Mouse (Mus musculus): ENCODE measurements around the gene Crk. TPM values are rescaled to one million over a fixed set of nuclear protein-coding genes. Genes with fewer than 3 reads are reported as not detected.

Crk gene
- total and polyA plus RNA-seq, 2 experiments from 2014 or later = 57.0 to 88.4 TPM

GRCm38 (mm10) chr11:75657841-75658240, 21.2 kb upstream of the Crk start:
- peaks cover 57% of the 10 kb centered on the region for H3K36me3 ChIP-seq (replicated peaks; ENCODE audit: control insufficient read depth, insufficient read depth, low read length)
- DNase-seq (ENCODE audit: low spot score) (no peak), ATAC-seq (ENCODE audit: insufficient read depth, low read depth) (no peak)
- no peak overlapping the region for H3K27ac ChIP-seq (ENCODE audit: low read depth)
- no peaks in the 10 kb centered on the region for H3K27me3 ChIP-seq (ENCODE audit: control insufficient read depth, insufficient read depth, low read length)
- no peak overlapping the region for H3K4me2 ChIP-seq (ENCODE audit: low read depth, low read length)
- H3K9ac ChIP-seq (replicated peaks; ENCODE audit: low read depth, low read length) = no peak overlapping the region
- TF ChIP-seq CTCF (IDR thresholded peaks at IDR 0.05; ENCODE audit: low read depth) (no peak), EP300 (IDR thresholded peaks at IDR 0.05; ENCODE audit: low read depth) (no peak)
- H3K9me3 ChIP-seq (replicated peaks; ENCODE audit: control insufficient read depth, low read length) = no peaks in the 10 kb centered on the region
- H3K4me3 ChIP-seq (ENCODE audit: low read depth, low read length) = no peak overlapping the region
- peaks cover 18% of the 10 kb centered on the region for H3K4me1 ChIP-seq (ENCODE audit: control insufficient read depth, insufficient read depth)

DNA sequence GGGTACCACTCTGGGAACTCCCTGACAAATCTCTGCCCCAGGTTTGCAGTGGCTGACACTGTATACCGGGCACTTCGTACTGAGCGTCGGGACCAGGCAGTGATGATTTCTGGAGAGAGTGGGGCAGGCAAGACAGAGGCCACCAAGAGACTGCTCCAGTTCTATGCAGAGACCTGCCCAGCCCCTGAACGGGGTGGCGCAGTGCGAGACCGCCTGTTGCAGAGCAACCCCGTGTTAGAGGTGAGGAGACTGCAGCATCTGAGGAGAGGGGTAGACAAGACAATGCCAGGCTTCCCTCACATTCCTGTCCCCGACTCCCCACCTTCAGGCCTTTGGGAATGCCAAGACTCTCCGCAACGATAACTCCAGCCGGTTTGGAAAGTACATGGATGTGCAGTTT, 20.7 kb upstream of the Crk start:
- Histone ChIP-seq H3K27ac (ENCODE audit: low read depth) (no peak overlapping the region), H3K9ac (replicated peaks; ENCODE audit: low read depth, low read length) (no peak overlapping the region), H3K36me3 (replicated peaks; ENCODE audit: control insufficient read depth, insufficient read depth, low read length) (peaks cover 61% of the 10 kb centered on the region), H3K4me3 (ENCODE audit: low read depth, low read length) (no peak overlapping the region), H3K9me3 (replicated peaks; ENCODE audit: control insufficient read depth, low read length) (no peaks in the 10 kb centered on the region), H3K27me3 (ENCODE audit: control insufficient read depth, insufficient read depth, low read length) (no peaks in the 10 kb centered on the region), H3K4me2 (ENCODE audit: low read depth, low read length) (no peak overlapping the region), H3K4me1 (ENCODE audit: control insufficient read depth, insufficient read depth) (peaks cover 17% of the 10 kb centered on the region)
- WGBS = 90% methylated on average over 13 of the region's 13 CpGs
- ATAC-seq (ENCODE audit: insufficient read depth, low read depth) = no peak
- no peak for DNase-seq (ENCODE audit: low spot score)
- TF ChIP-seq CTCF (IDR thresholded peaks at IDR 0.05; ENCODE audit: low read depth) (no peak), EP300 (IDR thresholded peaks at IDR 0.05; ENCODE audit: low read depth) (no peak)

- peak overlapping the region; percentile 53; the same call in 1 of the 2 replicates for H3K27ac ChIP-seq (ENCODE audit: low read depth)
- ATAC-seq (ENCODE audit: insufficient read depth, low read depth) = no peak
- peaks cover 16% of the 10 kb centered on the region for H3K4me1 ChIP-seq (ENCODE audit: control insufficient read depth, insufficient read depth)
- DNase-seq (ENCODE audit: low spot score) = no peak
- no peaks in the 10 kb centered on the region for H3K9me3 ChIP-seq (replicated peaks; ENCODE audit: control insufficient read depth, low read length)
- H3K9ac ChIP-seq (replicated peaks; ENCODE audit: low read depth, low read length) = no peak overlapping the region
- H3K4me3 ChIP-seq (ENCODE audit: low read depth, low read length) = no peak overlapping the region
- H3K36me3 ChIP-seq (replicated peaks; ENCODE audit: control insufficient read depth, insufficient read depth, low read length) = peaks cover 67% of the 10 kb centered on the region
- 64% methylated on average over 14 of the region's 14 CpGs for WGBS
- H3K27me3 ChIP-seq (ENCODE audit: control insufficient read depth, insufficient read depth, low read length) = no peaks in the 10 kb centered on the region
- TF ChIP-seq CTCF (IDR thresholded peaks at IDR 0.05; ENCODE audit: low read depth) = no peak
- no peak for TF ChIP-seq EP300 (IDR thresholded peaks at IDR 0.05; ENCODE audit: low read depth)
- H3K4me2 ChIP-seq (ENCODE audit: low read depth, low read length) = no peak overlapping the region
These were observed 19.9 kb upstream of the Crk start for GRCm38 (mm10) chr11:75658996-75659750.

DNA sequence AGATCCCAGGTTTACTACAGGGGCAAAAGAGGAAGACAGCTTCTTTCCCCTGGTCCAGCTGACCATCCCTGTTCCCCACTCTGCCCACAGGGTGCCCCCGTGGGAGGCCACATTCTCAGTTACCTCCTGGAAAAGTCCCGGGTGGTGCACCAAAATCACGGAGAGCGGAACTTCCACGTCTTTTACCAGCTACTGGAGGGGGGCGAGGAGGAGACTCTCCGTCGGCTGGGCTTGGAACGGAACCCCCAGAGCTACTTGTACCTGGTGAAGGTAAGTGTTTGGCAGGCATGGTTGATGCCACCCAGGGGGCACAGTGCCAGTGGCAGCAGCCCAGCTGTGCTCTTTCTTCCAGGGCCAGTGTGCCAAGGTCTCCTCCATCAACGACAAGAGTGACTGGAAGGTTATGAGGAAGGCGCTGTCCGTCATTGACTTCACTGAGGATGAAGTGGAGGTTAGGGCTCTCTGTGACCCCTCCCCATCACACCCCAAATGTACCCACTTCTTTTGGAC, 18.9 kb upstream of the Crk start:
- H3K4me1 ChIP-seq (ENCODE audit: control insufficient read depth, insufficient read depth) = peaks cover 6% of the 10 kb centered on the region

GRCm38 (mm10) chr11:75660941-75661800, 17.9 kb upstream of the Crk start:
- TF ChIP-seq EP300 (IDR thresholded peaks at IDR 0.05; ENCODE audit: low read depth) (no peak), CTCF (IDR thresholded peaks at IDR 0.05; ENCODE audit: low read depth) (no peak)
- peaks cover 83% of the 10 kb centered on the region for H3K36me3 ChIP-seq (replicated peaks; ENCODE audit: control insufficient read depth, insufficient read depth, low read length)
- 92% methylated on average over 21 of the region's 21 CpGs for WGBS

More for the DNA sequence above, 18.9 kb upstream of the Crk start:
- no peak overlapping the region for H3K4me3 ChIP-seq (ENCODE audit: low read depth, low read length)
- H3K4me2 ChIP-seq (ENCODE audit: low read depth, low read length) = no peak overlapping the region
- H3K9me3 ChIP-seq (replicated peaks; ENCODE audit: control insufficient read depth, low read length) = no peaks in the 10 kb centered on the region
- H3K36me3 ChIP-seq (replicated peaks; ENCODE audit: control insufficient read depth, insufficient read depth, low read length) = peaks cover 73% of the 10 kb centered on the region
- H3K27ac ChIP-seq (ENCODE audit: low read depth) = peak overlapping the region; percentile 53
- TF ChIP-seq EP300 (IDR thresholded peaks at IDR 0.05; ENCODE audit: low read depth) = no peak
- H3K27me3 ChIP-seq (ENCODE audit: control insufficient read depth, insufficient read depth, low read length) = no peaks in the 10 kb centered on the region
- H3K9ac ChIP-seq (replicated peaks; ENCODE audit: low read depth, low read length) = no peak overlapping the region
- WGBS = 90% methylated on average over 12 of the region's 12 CpGs
- ATAC-seq (ENCODE audit: insufficient read depth, low read depth) (no peak), DNase-seq (ENCODE audit: low spot score) (no peak)

More at GRCm38 (mm10) chr11:75660941-75661800, 17.9 kb upstream of the Crk start:
- no peak overlapping the region for H3K27ac ChIP-seq (ENCODE audit: low read depth)
- ATAC-seq (ENCODE audit: insufficient read depth, low read depth) = no peak
- H3K4me3 ChIP-seq (ENCODE audit: low read depth, low read length) = no peak overlapping the region
- DNase-seq (ENCODE audit: low spot score) = no peak
- H3K9ac ChIP-seq (replicated peaks; ENCODE audit: low read depth, low read length) = no peak overlapping the region
- H3K4me2 ChIP-seq (ENCODE audit: low read depth, low read length) = no peak overlapping the region
- peaks cover 5% of the 10 kb centered on the region; the same call in 1 of the 2 replicates for H3K4me1 ChIP-seq (ENCODE audit: control insufficient read depth, insufficient read depth)
- no peaks in the 10 kb centered on the region for H3K27me3 ChIP-seq (ENCODE audit: control insufficient read depth, insufficient read depth, low read length)
- H3K9me3 ChIP-seq (replicated peaks; ENCODE audit: control insufficient read depth, low read length) = no peaks in the 10 kb centered on the region

Measured in heart, postnatal 0 days (tissue).